Mouse (Mus musculus): ENCODE results near the gene Ankrd34a. TPM values are rescaled to one million over a fixed set of nuclear protein-coding genes. Genes with fewer than 3 reads are reported as not detected.

Ankrd34a gene
- total RNA-seq, 2 experiments from 2014 or later, result 1.3 to 1.8 TPM

- DNase-seq, result no peak
- intact Hi-C loops (cut with DNase I), result loop anchor here (5.0 kb wide), 1 partner anchor 60 kb away; the partner anchor contains the start of gene Nudt17
These were observed 50.9 kb downstream of the Ankrd34a start for GRCm38 (mm10) chr3:96647365-96647764.

Other genes with a start within 250 kb of the Ankrd34a start
- gene BC107364, start 144.3 kb upstream of the Ankrd34a start, total RNA-seq (2021), result not detected
- 100 to 1,000 TPM; 219 to 221 TPM for gene Hfe2, start 71.5 kb upstream of the Ankrd34a start, total RNA-seq (2021)
- 100 to 1,000 TPM; 512 to 552 TPM for gene Txnip, start 38.7 kb upstream of the Ankrd34a start, total RNA-seq (2021)
- gene Gm16253, start 19.7 kb upstream of the Ankrd34a start, total RNA-seq (2021), result 1 to 10 TPM; 3.7 to 4.5 TPM
- gene Polr3gl, start 2.5 kb upstream of the Ankrd34a start, total RNA-seq (2021), result 10 to 100 TPM; 21.8 to 25.3 TPM
- gene Lix1l, start 4.5 kb downstream of the Ankrd34a start, total RNA-seq (2021), result 10 to 100 TPM; 28.3 to 28.6 TPM
- 10 to 100 TPM; 37.9 to 40.5 TPM for gene Rbm8a, start 33.3 kb downstream of the Ankrd34a start, total RNA-seq (2021)
- 10 to 100 TPM; 30.5 to 30.7 TPM for gene Pex11b, start 38.7 kb downstream of the Ankrd34a start, total RNA-seq (2021)
- gene Gm42957, start 38.8 kb downstream of the Ankrd34a start, total RNA-seq (2021), result under 1 TPM in 1 of 2 experiments, not detected in 1; 0.17 TPM
- gene Itga10, start 48.9 kb downstream of the Ankrd34a start, total RNA-seq (2021), result 1 to 10 TPM in 1 of 2 experiments, under 1 TPM in 1; 0.85 to 1.2 TPM
- under 1 TPM; 0.84 to 0.93 TPM for gene Ankrd35, start 73.5 kb downstream of the Ankrd34a start, total RNA-seq (2021)
- gene Pias3, start 99.7 kb downstream of the Ankrd34a start, total RNA-seq (2021), result 10 to 100 TPM; 18.1 to 22.1 TPM
- gene Nudt17, start 111.9 kb downstream of the Ankrd34a start, total RNA-seq (2021), result 1 to 10 TPM; 2.1 to 2.2 TPM
- gene Polr3c, start 131.0 kb downstream of the Ankrd34a start, total RNA-seq (2021), result 10 to 100 TPM; 21.8 to 24.3 TPM
- 10 to 100 TPM; 20.7 to 23.2 TPM for gene Rnf115, start 131.0 kb downstream of the Ankrd34a start, total RNA-seq (2021)
- gene Pdzk1, start 232.6 kb downstream of the Ankrd34a start, total RNA-seq (2021), result under 1 TPM in 1 of 2 experiments, not detected in 1; 0.12 TPM
- gene Cd160, start 232.7 kb downstream of the Ankrd34a start, total RNA-seq (2021), result not detected

Data from heart, postnatal 14 days (tissue).